Mouse (Mus musculus): ENCODE data around the gene Rala.
"Not testable (repeated sequence)": the region's sequence is repeated elsewhere in the genome, so short reads cannot be mapped to it uniquely, and the experiment has no call there.

DNA sequence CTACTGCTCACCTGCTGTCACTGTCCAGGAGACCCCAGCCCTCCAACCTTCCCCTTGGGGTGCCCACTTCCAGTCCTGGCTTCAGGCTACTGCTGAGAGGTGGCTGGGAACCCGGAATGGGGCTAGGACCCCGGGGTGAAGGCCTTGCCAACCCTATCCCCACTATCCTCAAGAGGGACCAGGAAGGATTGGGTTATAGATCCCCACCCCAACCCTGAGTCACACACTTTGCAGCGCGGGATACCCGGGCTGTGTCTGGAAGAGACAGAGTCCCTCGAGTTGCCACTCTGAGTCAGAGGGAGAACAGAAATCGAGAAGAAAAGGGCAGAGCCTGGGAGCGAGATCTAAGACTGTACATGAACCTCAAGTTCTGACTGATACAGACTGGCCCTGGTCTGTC, 6.5 kb upstream of the Rala start:
- TF ChIP-seq EP300, CTCF (IDR thresholded peaks at IDR 0.05; ENCODE audit: low read depth): not testable (repeated sequence)

All from liver, embryonic 14.5 days (tissue).